Mouse (Mus musculus) telencephalon, adult 2 months (tissue): ENCODE measurements around the gene Olfr143.

Experiments used
- DNase-seq: peaks from one replicate; pipeline ENCODE4 v3.0.0-alpha.2; 2011; ENCODE audit warnings: low read depth, low spot score

Gene Olfr143

DNA sequence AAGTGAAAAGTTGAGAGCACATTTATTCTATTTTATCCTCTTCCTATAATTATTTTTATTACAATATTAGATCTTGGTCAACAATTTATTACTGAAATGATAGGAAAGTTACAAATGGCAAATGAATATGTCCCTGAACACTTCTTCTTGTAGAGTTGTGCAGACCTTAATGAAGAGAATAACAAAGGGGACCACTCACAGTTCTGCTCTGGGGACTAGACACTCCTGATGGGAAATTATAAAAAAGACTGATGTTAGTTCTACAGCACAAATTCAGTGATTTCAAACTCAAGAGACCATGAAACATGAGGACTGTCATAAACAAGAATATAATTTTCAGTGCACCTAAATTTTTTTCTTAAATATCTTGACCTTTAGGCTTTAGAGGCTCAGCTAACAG is at the start of gene Olfr143:
Gene Olfr143 (plus strand): TSS at position 301 of the 400 bp plus-strand sequence.
- DNase-seq, result no peak

DNA sequence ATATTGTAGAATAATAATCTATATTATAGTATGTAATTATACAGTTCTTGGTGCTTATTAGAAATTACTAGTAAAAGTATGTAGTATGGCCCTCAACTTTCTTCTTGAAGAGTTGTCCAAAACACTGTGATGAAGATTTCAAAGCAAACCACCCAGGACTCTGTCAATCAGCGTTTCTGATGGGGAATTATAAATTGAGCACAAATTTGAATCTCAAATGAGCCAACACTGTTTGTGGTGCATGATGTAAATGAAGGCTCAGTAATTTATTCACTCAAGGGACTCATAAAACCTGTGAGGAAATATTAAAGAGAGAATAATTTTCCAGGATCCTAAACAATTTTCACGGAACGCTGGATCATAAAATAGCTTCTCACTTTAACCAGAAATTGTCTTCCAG is 44.5 kb upstream of the Olfr143 start, which contains the start of gene Olfr893:
Gene Olfr893 (plus strand): TSS at position 301 of the 400 bp plus-strand sequence.
- no peak for DNase-seq

DNA sequence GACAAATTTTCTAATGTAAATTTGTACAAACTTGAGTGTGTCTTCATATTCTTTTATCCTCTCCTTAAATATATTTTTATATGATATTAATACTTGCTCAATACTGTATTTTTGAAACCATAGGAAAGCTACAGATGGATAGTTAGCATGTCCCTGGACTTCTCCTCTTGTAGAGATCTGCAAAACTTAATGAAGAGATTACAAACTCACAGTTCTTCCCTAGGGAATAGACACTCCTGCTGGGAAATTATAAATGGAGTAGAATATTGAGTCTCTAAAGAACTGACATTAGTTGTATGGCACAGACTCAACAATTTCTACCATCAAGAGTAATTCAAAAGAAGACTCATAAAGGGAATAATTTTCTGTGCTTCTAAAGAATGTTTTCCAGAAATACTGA is 34.8 kb upstream of the Olfr143 start, which contains the start of gene Olfr894:
Gene Olfr894 (plus strand): TSS at position 301 of the 400 bp plus-strand sequence.
- no peak for DNase-seq

GRCm38 (mm10) chr9:38267551-38267950 is 15.0 kb downstream of the Olfr143 start, which contains the start of gene Olfr895:
TSS of gene Olfr895 (plus strand) at chr9:38267851.
- DNase-seq, result no peak

GRCm38 (mm10) chr9:38290807-38291206 is 38.2 kb downstream of the Olfr143 start, which contains the start of gene Olfr896-ps1:
TSS of gene Olfr896-ps1 (plus strand) at chr9:38291107.
- no peak for DNase-seq
